Mouse (Mus musculus): ENCODE results near the gene Kdm4b. TPM values are rescaled to one million over a fixed set of nuclear protein-coding genes. Genes with fewer than 3 reads are reported as not detected.

Gene Kdm4b
- polyA plus RNA-seq, 1 experiment: 6.4 TPM

DNA sequence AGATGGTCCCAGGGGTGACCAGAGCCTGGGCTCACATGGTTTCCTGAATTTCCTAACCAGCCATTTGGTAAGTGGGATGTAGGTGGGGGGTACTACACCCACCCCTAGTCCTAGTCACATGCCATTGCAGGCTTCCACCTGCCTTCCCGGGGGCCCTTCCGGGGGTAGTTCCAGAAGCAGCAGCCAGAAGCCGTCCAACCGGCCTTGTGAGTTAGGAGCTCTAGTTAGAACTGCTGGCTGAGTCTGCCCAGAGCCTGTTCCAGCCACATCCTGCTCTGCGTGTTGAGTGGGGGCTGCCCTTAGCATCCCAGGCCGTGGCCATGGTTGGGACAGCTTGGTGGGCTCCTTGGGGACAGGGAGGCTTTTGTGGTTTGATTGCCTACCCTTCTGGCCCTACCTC lies 17.8 kb upstream of the Kdm4b start:
- no peaks in the 10 kb centered on the region for H3K4me1 ChIP-seq (ENCODE audit: control insufficient read depth, insufficient read depth, insufficient read length, low read length)
- H3K27ac ChIP-seq (replicated peaks; ENCODE audit: low read depth, low read length): no peak overlapping the region
- H3K4me3 ChIP-seq (ENCODE audit: insufficient read depth, low read depth, low read length): no peak overlapping the region

DNA sequence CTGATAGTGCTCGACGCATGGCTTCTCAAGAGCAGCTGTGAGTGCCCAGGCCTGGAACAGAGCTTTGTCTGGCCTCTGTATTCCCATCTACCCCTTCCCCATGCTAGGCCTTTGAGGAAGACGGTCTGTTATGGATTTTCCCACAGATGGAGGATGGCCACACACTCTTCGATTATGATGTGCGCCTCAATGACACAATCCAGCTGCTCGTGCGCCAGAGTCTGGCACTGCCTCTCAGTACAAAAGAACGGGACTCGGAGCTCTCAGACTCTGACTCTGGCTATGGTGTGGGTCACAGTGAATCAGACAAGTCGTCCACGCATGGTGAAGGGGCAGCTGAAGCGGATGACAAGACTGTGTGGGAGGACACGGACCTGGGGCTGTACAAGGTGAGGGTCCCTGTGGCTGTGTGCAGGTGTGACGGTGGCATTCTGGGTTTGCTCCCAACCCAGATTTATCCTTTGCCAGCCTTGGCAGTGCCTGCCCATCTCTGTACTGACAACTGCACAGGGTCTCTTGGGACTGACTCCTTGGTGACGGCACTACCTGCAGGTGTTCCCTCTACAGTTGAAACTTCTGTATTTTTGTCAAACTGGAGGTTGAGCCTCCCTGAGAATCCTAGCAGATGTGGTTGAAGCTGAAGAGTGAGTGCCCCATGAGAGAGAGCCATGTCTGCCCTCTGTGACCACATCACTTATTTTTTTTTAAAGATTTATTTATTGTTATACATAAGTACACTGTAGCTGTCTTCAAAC lies 16.5 kb upstream of the Kdm4b start:
- H3K27ac ChIP-seq (replicated peaks; ENCODE audit: low read depth, low read length): no peak overlapping the region
- H3K4me3 ChIP-seq (ENCODE audit: insufficient read depth, low read depth, low read length): no peak overlapping the region
- no peaks in the 10 kb centered on the region for H3K4me1 ChIP-seq (ENCODE audit: control insufficient read depth, insufficient read depth, insufficient read length, low read length)

DNA sequence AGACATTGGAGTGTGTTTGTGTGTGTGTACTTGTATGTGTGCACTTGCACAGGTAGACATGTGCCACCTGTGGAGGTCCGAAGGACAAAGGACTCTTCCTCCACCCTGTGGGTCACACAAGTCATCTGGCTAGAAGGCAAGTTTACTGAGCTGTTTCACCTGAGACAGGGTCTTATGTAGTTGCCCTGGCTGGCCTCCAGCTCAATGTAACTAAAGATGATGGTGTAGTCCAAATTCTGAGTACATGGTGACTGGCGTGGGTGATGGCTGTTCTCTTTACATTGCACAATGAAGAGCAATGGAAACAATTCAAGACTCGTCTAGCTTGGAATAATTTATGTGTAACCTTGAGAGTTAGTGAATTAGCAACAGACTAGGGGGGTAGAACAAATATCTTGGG lies 1.4 kb upstream of the Kdm4b start:
- peaks cover 14% of the 10 kb centered on the region for H3K4me1 ChIP-seq (ENCODE audit: control insufficient read depth, insufficient read depth, insufficient read length, low read length)
- H3K4me3 ChIP-seq (ENCODE audit: insufficient read depth, low read depth, low read length): no peak overlapping the region
- H3K27ac ChIP-seq (replicated peaks; ENCODE audit: low read depth, low read length): no peak overlapping the region

DNA sequence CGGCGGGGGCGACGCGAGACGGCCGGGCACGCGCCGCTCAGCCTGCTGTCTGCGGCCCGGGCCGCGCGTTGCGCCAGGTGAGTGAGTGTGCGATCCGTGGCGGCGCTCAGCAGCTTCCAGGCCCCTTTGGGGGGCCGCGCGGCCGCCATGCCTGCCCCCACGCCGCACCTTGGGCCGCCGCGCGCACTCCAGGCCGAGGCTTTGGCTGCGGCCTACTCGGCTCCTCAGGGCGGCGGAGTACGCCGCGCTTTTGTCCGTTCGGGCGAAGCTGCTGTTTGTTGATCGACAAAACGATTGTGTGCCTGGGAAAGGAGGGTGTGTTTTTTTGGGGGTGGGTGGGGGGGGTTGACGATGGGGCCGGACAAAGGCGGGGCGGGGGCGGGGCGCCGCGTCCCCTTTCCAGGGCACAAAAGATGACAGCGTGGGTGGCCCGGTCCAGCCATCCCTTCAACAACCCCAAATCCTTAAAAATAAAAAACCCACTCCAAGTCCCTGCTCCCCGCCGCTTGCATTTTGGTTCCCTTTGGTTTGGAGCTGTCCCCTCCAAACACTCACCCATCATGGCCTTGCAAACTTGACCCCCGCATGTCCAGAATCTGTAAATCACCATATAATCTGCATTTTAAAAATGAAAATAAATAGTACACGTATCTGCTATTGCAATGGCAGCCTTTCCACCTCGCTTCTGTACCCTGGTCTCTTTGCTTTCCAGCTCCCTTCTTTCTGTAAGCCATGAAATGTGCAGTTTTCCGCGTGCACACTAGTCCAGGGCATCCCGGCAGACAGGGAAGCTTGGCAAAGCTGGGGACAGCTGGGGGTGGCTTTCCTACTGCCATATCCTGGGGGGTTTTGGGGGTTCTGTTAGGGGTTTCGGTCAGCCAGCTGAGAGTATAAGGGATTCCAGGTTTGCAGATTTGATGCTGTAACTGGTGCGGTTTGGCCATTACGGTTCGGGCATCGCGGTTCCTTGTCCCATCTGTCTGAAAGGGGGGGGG lies 588 bp downstream of the Kdm4b start:
- Histone ChIP-seq H3K4me3 (ENCODE audit: insufficient read depth, low read depth, low read length) (peak overlapping the region; percentile 70), H3K27ac (replicated peaks; ENCODE audit: low read depth, low read length) (0 out of 2 replicates have a peak overlapping the region, but pooled peaks have one; percentile 20), H3K4me1 (ENCODE audit: control insufficient read depth, insufficient read depth, insufficient read length, low read length) (peaks cover 18% of the 10 kb centered on the region)

DNA sequence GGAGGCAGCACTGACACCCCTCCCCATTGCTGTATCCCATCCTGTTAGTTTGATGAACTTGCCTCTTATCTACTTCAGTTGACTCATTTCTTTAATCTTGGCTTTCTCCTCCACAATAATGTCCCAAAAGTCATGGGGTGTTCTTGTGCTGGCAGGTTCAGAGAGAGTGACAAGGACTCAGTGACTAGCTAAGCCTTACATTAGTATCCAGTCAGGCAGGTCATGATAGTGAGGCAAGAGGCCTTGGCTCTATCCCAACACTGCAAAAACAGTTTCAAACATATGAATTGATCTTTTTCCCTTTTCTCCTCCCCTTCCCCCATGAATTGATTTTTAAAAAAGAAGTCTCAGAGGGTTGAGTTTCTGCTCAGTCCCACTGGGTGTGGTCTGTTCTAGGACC lies 3.4 kb downstream of the Kdm4b start:
- Histone ChIP-seq H3K4me1 (ENCODE audit: control insufficient read depth, insufficient read depth, insufficient read length, low read length) (peaks cover 18% of the 10 kb centered on the region), H3K27ac (replicated peaks; ENCODE audit: low read depth, low read length) (no peak overlapping the region), H3K4me3 (ENCODE audit: insufficient read depth, low read depth, low read length) (no peak overlapping the region)

DNA sequence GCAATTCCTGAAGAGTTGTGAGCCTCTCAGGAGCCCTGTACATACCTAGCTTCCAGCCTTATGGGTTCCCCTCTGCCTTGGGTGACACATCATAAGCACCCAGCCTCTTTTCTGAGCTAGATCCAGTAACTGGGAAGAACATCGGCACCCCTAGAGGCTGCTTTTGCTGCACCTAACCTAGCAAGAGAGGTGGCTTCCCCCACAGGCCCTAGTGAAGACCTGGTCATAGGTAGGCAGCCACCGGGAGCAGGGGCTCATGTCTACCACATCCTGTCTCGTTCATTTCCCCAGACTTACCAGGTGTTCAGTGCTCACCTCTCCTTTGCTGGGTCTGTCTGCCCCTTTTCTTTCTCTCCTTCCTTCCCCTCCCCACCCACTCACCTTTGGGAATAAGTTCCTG lies 4.5 kb downstream of the Kdm4b start:
- peaks cover 18% of the 10 kb centered on the region for H3K4me1 ChIP-seq (ENCODE audit: control insufficient read depth, insufficient read depth, insufficient read length, low read length)
- no peak overlapping the region for H3K27ac ChIP-seq (replicated peaks; ENCODE audit: low read depth, low read length)
- no peak overlapping the region for H3K4me3 ChIP-seq (ENCODE audit: insufficient read depth, low read depth, low read length)

DNA sequence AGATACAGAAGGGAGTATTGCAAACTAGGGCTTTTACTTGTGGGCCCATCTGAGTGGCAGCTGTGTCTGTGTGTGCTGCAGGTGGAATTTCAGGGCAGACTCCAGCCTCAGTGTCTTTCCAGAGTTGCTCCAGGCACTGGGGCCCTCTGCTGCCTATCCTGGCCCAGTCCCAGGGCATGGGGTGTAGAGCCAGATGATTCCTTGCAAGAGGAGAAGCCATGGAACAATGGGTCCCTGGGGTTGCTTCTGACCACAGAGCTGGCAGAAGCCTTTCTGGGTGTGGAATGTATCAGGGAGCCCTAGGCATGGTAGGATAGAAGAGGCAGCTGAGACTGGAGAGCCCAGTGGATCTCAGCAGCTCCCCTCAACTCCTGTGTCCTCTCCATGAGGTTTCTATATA lies 5.4 kb downstream of the Kdm4b start:
- Histone ChIP-seq H3K4me1 (ENCODE audit: control insufficient read depth, insufficient read depth, insufficient read length, low read length) (peaks cover 18% of the 10 kb centered on the region), H3K27ac (replicated peaks; ENCODE audit: low read depth, low read length) (no peak overlapping the region)

DNA sequence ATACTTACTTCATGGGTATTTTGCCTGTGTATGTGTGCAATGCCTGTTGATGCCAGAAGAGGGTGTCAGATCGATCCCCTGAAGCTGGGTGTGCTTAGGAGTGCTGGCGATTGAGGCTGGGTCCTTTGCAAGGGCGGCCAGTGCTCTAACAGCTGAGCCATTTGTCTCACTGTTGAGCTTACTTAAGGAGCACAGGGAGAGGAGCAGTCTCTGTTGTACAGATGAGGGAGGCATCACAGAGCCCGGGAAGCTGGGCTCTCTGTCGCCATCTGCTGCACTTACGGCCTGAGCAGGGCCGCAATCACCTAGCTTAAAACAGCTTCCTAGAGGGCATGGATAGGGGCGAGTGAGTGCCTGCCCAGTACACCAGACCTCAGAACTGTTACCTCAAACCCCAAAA lies 7.1 kb downstream of the Kdm4b start:
- no peak overlapping the region for H3K27ac ChIP-seq (replicated peaks; ENCODE audit: low read depth, low read length)
- H3K4me1 ChIP-seq (ENCODE audit: control insufficient read depth, insufficient read depth, insufficient read length, low read length): peaks cover 10% of the 10 kb centered on the region
- H3K4me3 ChIP-seq (ENCODE audit: insufficient read depth, low read depth, low read length): no peak overlapping the region

More for the DNA sequence above, 5.4 kb downstream of the Kdm4b start:
- H3K4me3 ChIP-seq (ENCODE audit: insufficient read depth, low read depth, low read length): no peak overlapping the region

DNA sequence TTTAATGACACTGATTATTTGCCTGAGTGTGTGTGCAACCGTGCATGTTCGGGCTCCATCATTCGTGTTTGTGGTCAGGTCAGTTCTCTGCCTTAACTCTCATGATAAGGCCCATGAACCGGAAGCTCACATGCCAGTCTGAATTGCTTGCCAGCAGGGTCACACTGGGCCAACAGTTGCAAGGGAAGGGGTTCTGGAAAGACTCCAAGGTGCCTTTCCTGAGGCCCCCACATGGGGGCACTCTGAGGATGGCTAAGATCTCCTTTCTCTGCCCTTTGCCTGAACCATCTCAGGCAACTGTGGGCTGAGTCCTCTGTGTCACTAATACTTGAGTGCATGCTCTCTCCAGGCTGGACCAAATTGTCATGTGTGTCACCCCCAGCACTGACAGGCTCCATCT lies 11.3 kb downstream of the Kdm4b start:
- peaks cover 13% of the 10 kb centered on the region for H3K4me1 ChIP-seq (ENCODE audit: control insufficient read depth, insufficient read depth, insufficient read length, low read length)
- no peak overlapping the region for H3K4me3 ChIP-seq (ENCODE audit: insufficient read depth, low read depth, low read length)
- H3K27ac ChIP-seq (replicated peaks; ENCODE audit: low read depth, low read length): no peak overlapping the region

DNA sequence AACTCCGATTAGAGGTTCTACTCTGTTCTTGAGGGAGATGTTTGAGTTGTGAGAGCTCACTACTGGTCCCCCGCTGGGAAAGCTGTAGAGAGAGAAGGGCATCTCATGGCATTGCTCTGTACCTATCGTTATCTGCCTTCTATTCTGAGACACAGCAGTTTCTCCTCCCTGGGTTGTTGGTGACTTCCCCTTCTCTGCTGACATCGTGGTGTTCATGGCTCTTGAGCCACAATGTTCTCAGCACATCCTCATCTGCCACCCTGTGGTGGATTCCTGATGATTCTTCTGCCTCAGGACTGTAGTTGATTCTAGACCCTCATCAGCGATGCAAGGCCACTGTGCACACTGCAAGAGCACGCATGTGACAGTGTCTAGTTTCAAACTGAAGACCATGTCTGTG lies 11.9 kb downstream of the Kdm4b start:
- no peak overlapping the region for H3K4me3 ChIP-seq (ENCODE audit: insufficient read depth, low read depth, low read length)
- H3K4me1 ChIP-seq (ENCODE audit: control insufficient read depth, insufficient read depth, insufficient read length, low read length): peaks cover 13% of the 10 kb centered on the region
- no peak overlapping the region for H3K27ac ChIP-seq (replicated peaks; ENCODE audit: low read depth, low read length)

DNA sequence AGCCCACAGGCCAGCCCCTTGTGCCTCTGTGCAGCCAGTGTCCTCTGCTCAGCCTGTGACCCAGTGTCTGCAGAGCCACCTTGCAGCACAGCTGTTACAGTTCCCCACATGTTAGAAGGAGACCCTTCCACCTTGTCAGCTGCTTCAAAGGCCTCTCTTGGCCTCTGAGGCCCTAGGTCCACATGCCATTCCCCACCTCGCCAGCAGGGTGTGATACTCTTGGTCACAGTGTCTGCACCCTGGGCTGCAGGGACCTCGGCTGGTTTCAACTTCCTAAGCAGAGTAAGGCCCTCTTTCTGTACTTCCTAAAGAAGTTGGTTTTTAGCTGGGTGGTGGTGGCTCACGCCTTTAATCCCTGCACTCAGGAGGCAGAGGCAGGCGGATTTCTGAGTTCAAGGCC lies 13.0 kb downstream of the Kdm4b start:
- Histone ChIP-seq H3K4me3 (ENCODE audit: insufficient read depth, low read depth, low read length) (no peak overlapping the region), H3K27ac (replicated peaks; ENCODE audit: low read depth, low read length) (no peak overlapping the region), H3K4me1 (ENCODE audit: control insufficient read depth, insufficient read depth, insufficient read length, low read length) (peaks cover 13% of the 10 kb centered on the region)

DNA sequence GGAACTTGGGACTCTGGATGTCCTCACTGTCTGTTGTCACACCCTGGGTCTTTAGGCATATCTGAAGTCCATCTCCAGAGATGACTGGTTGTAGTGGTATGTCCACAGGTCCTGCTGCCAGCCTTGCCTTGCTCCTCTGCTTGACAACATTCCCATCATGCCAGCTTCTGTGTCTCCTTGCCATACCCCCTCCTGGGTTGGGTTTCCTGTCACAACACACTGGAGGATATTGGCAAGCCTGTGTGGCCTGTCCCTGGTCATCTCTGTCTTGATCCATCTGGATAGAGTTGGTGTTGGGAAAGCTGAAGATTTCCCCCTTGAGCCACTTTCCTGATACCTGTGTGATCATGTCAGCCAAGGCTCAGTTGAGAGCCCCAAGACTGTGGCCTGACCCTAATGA lies 14.9 kb downstream of the Kdm4b start:
- peaks cover 13% of the 10 kb centered on the region for H3K4me1 ChIP-seq (ENCODE audit: control insufficient read depth, insufficient read depth, insufficient read length, low read length)
- H3K27ac ChIP-seq (replicated peaks; ENCODE audit: low read depth, low read length): no peak overlapping the region
- H3K4me3 ChIP-seq (ENCODE audit: insufficient read depth, low read depth, low read length): no peak overlapping the region

DNA sequence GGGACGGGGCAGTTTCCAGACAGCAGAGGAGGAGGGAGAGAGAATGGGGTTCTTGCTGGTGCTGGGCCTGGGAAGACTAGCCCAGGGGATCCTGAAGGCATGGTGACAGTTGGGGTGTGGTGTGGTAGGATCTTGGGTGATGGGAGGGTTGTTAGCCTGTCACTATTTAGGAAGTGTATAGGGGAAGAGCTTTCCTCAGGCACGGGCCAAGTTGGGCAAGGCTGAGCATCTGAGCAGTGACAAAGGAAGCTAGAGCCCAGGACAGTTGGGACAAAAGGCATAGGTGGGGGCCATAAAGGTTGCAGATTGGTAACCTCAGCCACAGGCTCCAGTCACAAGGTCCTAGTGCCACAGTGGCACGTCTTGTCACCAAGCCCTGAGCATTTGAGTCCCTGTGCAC lies 17.6 kb downstream of the Kdm4b start:
- Histone ChIP-seq H3K4me3 (ENCODE audit: insufficient read depth, low read depth, low read length) (no peak overlapping the region), H3K4me1 (ENCODE audit: control insufficient read depth, insufficient read depth, insufficient read length, low read length) (peaks cover 13% of the 10 kb centered on the region), H3K27ac (replicated peaks; ENCODE audit: low read depth, low read length) (no peak overlapping the region)

DNA sequence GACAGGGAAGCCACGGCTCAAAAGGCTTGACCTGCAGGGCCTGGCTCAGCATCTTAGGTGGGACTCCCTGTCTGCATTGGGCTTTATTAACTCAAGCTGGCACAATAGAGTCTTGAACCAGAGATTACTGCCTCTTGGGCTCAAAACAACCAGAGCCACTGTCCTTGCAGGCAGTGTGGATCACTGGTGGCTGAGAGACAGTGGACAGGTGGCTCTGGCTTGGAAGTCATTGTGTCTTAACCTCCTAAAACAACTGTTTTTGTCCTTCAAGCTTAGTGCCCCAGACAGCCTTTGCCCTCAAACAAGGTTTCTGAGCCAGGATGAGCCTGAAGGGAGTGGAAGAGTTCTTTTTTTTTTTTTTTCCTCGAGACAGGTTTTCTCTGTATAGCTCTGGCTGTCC lies 19.5 kb downstream of the Kdm4b start:
- H3K4me3 ChIP-seq (ENCODE audit: insufficient read depth, low read depth, low read length): no peak overlapping the region
- no peak overlapping the region for H3K27ac ChIP-seq (replicated peaks; ENCODE audit: low read depth, low read length)
- H3K4me1 ChIP-seq (ENCODE audit: control insufficient read depth, insufficient read depth, insufficient read length, low read length): peaks cover 7% of the 10 kb centered on the region

DNA sequence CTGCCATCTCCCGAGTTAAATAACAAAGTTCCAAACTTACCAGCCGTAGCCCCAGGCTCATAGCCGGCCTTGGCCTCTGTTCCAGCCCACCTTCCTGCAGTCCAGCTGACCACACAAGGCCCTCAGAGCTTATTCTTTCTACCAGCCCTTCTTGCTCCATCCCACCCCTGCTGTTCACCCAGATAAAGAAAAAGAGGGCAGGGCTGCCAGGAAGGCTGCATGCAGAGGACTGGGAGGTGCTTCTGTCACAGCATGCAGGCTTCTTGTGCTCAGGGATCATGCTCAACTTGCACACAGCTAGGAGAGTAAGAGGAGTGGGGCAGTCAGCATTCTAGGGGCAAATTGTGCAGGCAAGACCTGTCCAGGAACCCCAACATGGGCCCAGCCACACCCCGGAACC lies 22.3 kb downstream of the Kdm4b start:
- H3K4me3 ChIP-seq (ENCODE audit: insufficient read depth, low read depth, low read length): no peak overlapping the region
- no peaks in the 10 kb centered on the region; the same call in 1 of the 2 replicates for H3K4me1 ChIP-seq (ENCODE audit: control insufficient read depth, insufficient read depth, insufficient read length, low read length)
- H3K27ac ChIP-seq (replicated peaks; ENCODE audit: low read depth, low read length): no peak overlapping the region

All from brown adipose tissue, adult 24 weeks (tissue).